Mouse (Mus musculus): ENCODE data around the gene Casz1.

Casz1 gene

DNA sequence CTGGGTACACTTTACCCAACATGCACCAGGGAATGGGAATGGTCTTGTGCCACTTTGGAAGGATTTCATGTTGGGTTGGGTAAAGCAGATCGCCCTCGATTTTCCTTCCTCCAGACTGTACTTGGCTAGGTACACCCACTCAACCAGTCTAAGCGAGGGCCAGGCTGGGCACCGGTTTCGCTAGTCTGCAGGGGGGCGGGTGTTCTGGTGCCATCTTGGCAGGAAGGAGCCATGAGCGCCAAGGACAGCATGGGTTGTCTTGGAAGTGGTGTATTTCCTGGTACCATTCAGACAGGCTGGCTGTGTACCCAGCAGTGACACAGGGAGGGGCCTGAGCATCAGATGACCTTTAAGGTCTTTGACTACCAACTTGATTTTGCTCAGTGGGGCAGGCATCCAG lies 101.1 kb downstream of the Casz1 start:
- DNase-seq (ENCODE audit: low spot score in 2 of 2) = no peak

DNA sequence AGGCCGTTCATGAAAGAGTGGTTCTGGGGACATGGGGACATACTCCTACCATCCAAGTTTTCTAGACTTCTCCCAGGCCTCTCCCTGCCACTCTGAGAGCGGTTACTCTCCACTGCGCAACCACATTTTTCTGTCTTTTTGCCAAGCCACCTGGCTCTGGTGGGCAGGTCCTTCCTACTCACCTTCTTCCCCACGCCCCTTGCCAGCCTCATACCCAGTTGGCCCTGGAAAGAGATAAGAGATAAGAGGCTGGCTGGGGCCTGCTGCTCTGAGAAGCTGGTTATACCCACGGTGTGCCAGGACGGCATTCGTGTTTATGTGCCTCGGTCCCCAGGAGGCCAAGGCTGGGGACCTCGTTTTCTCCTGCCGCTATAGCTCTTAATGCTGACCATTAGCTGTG lies 102.6 kb downstream of the Casz1 start:
- DNase-seq (ENCODE audit: low spot score in 2 of 2) = no peak

DNA sequence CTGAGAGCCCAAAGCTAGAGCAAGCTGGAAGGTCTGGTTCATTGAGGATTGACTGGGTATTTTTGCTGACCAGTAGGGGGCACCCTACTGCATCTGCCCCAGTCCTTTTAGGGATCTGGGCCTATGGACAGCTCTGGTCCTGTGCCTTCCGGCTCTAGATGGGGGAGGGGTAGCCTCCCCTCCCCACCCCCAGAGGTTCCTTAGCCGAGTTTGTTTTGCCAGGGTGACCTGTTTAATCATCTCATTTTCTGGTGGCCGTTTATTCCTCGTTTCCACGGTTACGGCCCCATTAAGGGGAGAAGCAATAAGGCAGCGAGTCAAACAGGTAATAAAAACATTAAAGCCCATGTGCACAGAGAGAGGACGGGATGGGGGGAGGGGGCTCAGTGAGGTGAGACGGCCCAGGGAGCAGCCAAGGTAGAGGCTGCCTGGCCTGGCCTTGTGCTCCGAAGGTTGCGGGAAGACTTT lies 104.0 kb downstream of the Casz1 start:
- no peak for DNase-seq (ENCODE audit: low spot score in 2 of 2)

- DNase-seq (ENCODE audit: low spot score in 2 of 2) = no peak
Observed at GRCm38 (mm10) chr4:148908760-148909510, 104.7 kb downstream of the Casz1 start.

GRCm38 (mm10) chr4:148909566-148909965 lies 105.3 kb downstream of the Casz1 start:
- no peak for DNase-seq (ENCODE audit: low spot score in 2 of 2)

DNA sequence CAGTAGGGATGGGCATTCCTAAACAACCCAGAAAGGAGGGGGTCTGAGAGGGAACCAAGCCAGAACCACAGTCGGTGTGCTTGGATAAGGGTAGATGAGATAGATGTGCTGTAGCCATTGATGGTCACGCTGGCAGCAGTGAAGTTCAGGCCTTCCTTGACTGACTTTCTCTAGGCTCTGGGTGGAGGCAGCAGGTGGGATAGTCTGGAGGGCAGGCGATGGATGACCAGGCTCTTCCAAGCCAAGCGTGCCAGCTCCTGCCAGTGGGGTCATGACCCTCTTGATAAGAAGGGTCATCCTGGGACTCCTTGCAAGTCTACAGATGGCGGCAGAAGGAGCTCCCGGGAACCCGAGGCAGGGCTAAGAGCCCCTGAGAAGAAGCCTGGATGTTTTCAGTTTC lies 107.9 kb downstream of the Casz1 start:
- DNase-seq (ENCODE audit: low spot score in 2 of 2) = no peak

DNA sequence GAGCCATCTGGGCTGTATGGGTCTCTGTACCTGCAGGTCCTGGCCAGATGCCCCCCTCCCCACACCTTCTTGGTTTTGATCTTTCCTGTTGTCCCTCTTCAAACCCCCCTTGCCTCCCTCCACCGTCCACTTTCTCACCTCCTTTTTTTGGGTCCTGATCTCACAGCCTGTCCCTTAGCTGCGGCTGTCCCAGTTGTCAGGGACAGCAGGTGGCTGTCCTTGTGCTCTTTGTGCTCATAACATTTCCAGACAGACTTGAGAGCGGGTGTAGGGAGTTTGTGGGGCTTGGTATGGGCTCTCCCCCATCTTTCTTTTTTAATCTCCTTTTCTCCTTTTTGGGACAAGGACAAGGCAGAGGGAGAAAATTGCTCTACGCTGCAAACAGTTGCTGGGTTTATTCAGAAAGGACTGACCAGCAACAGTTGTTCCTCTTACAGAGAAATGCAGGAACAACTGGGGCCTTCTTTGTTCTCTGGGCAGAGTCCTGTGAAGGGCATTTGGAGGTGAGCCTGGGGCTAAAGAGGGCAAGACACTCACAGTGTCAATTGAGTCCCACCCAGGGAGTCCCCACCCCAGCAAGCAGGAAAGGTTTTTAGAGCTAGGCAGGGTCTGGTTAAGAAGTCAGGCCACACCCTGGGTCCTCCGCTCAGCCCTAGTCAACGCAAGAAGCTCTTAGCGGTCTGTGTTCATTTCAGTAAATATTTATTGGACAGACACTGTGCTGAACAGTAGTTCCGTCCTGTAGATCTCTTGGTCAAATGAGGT lies 108.8 kb downstream of the Casz1 start:
- no peak for DNase-seq (ENCODE audit: low spot score in 2 of 2)

GRCm38 (mm10) chr4:148914863-148915622 lies 110.8 kb downstream of the Casz1 start:
- DNase-seq (ENCODE audit: low spot score in 2 of 2) = no peak

DNA sequence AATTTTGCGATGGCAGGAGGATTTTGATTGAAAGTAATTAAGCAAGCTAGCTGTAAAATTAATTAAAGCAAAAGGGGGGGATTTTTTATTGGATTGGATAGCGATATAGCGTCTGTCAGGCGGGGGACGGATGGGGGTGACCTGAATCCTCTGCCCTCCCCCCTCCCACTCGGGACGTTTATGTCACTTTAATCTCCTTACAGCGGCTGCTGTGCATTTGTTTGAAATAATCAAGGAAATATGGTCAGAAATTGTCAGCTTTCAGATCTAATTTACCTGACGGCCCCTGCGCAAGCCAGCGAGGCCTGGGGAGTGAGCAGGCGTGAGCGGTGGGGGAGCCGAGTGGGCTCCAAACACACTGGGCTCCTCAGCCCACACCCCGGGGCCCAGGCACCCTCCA lies 111.6 kb downstream of the Casz1 start:
- no peak for DNase-seq (ENCODE audit: low spot score in 2 of 2)

- DNase-seq (ENCODE audit: low spot score in 2 of 2) = no peak
Observed at GRCm38 (mm10) chr4:148918707-148919447, 114.6 kb downstream of the Casz1 start.

DNA sequence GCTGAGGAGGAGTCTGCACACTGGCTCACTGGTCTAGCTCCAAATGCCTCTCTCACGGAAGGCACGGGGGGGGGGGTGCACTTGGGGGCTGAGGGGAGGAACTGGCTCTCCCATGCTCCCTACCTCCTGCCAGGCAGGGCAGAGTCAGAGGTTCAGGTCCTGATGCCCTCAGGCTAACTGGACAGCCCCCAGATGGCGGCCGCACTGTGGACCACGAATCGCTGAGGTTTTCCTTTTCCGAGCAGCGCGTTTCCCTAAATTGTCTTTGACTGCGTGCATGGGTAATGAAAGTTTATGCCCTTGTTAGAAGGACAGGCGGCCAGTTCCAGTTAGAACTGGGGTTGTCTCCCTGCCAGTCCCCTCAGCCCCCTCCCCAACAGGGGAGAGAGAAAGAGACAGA lies 116.4 kb downstream of the Casz1 start:
- no peak for DNase-seq (ENCODE audit: low spot score in 2 of 2)

- no peak for DNase-seq (ENCODE audit: low spot score in 2 of 2)
Observed at GRCm38 (mm10) chr4:148922221-148922700, 118.0 kb downstream of the Casz1 start.

DNA sequence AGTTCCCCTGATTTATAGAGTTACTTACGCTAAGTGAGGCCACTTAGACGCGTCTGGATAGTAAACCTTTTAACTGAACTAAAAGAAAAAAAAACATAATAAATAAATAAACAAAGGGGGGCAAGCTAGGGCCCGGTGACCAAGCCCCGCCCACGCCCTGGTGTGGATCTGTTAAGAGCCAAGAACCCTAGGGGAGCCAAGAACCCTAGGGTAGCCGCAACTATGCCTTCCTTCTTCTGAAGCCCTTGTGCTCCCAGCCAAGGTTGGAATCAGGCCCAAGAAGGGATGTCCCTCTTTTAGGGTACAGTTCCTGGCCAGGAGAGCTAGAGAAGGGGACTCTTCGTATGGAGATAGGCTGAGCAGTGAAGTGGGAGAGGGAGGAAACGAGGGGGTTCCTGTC lies 119.2 kb downstream of the Casz1 start:
- DNase-seq (ENCODE audit: low spot score in 2 of 2) = no peak

- DNase-seq (ENCODE audit: low spot score in 2 of 2) = no peak
Observed at GRCm38 (mm10) chr4:148923976-148924375, 119.7 kb downstream of the Casz1 start.

- no peak for DNase-seq (ENCODE audit: low spot score in 2 of 2)
Observed at GRCm38 (mm10) chr4:148925589-148926359, 121.5 kb downstream of the Casz1 start.

- DNase-seq (ENCODE audit: low spot score in 2 of 2) = no peak
Observed at GRCm38 (mm10) chr4:148926459-148926858, 122.2 kb downstream of the Casz1 start.

DNA sequence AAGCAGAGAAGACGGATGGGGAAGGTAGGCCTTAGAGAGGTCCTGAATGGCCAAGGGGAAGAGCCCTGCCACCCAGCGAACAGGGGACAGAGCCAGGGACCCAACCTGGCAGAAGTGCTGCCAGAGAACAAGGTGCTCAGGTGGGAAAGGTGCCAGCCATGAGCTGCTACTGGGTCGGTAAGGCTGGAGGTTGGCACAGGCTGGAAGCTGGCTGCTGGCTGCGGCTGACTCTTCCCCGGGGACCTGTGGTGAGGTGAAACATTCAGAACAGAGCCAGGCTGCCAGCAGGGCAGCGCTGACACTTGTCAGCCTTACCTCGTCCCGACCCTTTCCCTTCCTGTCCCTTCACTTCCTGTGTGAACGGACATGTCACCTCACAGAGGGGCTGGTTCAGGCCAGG lies 124.1 kb downstream of the Casz1 start:
- no peak for DNase-seq (ENCODE audit: low spot score in 2 of 2)

DNA sequence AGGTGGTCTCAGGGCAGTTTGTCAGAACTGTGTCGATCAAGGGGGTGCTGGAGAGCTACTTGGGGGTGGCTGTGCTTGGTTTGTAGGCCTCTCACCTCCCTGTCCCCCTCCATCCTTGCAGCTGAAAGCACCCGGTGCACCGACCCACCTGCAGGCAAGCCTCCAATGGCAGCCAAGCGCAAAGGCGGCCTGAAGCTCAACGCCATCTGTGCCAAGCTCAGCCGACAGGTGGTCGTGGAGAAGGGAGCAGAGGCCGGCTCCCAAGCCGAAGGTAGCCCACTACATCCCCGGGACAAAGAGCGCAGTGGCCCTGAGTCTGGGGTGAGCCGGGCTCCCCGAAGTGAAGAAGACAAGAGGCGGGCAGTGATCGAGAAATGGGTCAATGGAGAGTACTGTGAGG lies 124.6 kb downstream of the Casz1 start:
- DNase-seq (ENCODE audit: low spot score in 2 of 2) = no peak

DNA sequence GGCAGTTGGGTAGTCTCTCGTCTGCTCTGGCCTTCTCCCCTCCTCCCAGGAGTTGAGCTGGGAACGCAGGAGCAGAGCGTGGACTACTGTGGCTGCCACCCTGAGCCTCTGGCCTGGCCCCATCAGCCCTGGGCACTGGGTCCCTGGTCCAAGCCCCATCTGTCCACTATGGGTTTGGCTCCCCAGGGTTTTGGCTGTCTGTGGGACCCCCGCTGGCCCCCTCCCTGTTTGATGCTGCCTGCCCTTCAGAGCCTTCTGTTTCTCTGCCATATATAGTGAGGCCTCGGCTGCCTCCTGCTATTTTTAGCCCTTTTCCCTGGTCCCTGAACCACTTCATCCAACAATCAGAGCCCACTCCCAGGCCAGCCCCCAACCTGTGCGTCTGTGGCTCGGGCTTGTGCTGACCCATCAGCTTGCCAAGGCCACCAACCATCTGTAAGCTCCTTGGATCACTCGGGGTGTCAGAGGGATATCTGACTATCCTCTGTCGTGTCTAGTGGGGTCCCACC lies 126.5 kb downstream of the Casz1 start:
- no peak for DNase-seq (ENCODE audit: low spot score in 2 of 2)

GRCm38 (mm10) chr4:148933109-148933508 lies 128.9 kb downstream of the Casz1 start:
- no peak for DNase-seq (ENCODE audit: low spot score in 2 of 2)

DNA sequence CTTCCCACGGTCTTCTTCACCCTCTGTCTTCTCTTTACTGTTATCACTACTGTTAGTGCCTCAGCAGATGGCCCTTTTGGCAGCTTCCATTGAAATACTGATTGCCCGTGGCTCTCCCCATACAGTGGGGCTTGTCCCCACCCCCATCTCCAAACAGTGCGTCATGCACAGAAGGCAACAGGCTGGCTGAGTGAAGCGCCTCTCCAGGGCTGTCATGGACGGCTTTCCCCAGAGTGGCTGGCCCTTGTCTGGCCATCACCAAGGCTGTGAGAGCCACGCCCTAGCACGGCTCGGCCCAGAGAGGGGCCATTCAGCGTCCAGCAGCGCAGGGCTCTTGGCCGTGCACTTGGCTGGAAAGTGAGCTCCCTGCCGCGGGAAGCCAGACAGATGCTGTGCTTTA lies 131.0 kb downstream of the Casz1 start:
- DNase-seq (ENCODE audit: low spot score in 2 of 2) = no peak
